Mouse (Mus musculus): ENCODE data around the gene Msh2.
A peak's percentile ranks its signal among the peaks of the same experiment; 100 is the strongest.
"Not testable (repeated sequence)": the region's sequence is repeated elsewhere in the genome, so short reads cannot be mapped to it uniquely, and the experiment has no call there.

Gene Msh2

DNA sequence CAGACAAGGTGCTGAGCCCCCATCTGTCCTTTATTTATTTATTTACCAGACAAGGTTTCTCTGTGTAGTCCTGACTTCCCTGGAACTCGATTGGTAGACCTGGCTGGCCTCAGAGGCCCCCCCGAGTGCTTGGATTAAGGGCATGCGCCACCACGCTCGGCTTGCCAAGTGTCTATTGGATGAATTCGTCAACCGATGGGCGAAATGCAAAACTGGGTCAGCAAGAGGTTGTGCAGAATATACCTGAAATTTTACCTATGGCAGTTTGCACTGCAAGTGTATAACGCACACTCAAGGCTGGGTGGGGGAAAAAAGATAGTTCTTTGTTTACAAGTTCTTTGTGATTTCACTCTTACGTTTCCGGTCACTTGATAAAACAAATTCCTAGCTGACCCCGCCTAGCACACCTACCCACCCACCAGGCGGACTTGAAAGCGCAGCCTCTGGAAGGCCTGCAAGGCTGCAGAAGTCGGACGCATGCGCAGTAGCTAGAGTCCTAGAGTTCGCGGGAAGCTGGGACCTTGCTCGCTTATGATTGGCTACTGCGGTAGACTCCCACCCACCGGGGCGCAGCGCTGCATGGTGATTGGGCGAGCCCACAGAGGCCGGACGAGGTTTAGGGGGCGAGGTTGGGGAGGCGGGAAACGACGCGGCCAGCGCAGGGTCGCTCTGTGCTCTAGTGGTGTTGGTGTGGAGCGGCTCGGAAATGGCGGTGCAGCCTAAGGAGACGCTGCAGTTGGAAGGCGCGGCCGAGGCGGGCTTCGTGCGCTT lies at the start of gene Msh2:
TSS of gene Msh2 (plus strand) at position 441 of the 771 bp plus-strand sequence.
- peak; percentile 98 for DNase-seq (ENCODE audit: low spot score)

DNA sequence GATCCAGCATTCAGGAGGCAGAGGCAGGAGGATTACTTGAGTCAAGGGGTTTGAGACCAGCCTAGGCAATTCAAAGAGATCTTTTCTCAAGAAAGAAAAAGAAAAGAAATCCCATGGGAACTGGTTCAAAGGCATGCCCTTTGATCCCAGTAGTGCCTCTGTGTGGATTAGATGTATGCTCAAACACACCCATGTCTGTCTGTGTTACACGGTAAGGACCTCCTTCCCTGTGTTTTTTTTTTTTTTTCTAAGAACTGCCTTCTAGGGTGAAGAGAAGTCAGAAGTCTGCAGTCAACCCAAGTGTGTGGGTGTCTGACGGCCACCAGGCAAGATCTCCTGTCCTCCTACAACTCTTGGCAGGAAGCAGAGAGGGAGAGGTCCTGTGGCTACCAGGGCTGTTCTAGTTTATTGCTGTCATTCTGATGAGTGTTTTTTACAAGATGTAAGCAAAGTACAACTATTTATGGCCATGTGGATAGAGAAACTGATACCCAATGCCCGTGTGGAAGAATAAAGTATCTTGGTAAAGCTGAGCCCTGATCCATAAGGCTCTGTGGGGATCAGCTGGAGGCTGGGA lies 46.5 kb upstream of the Msh2 start:
- no peak for DNase-seq (ENCODE audit: low spot score)

DNA sequence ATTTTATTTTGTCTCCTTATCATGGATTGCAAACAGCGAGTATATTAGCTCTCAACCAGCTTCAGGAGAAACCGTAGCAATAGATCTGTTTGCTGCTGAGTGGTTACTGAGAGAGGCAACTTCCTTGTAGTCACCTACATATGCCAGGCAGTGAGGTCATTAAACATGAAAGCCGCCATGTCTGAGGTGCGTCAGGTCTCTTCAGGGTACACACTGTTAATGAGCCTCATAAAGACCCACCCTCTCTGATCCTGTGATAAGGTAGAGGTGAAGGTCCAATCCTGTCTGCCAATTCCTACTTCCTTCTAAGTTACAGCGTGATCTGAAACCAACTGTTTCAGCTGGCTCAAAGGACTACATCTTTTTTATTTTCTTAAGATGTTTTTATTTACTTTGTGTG lies 44.0 kb upstream of the Msh2 start:
- DNase-seq (ENCODE audit: low spot score): no peak

DNA sequence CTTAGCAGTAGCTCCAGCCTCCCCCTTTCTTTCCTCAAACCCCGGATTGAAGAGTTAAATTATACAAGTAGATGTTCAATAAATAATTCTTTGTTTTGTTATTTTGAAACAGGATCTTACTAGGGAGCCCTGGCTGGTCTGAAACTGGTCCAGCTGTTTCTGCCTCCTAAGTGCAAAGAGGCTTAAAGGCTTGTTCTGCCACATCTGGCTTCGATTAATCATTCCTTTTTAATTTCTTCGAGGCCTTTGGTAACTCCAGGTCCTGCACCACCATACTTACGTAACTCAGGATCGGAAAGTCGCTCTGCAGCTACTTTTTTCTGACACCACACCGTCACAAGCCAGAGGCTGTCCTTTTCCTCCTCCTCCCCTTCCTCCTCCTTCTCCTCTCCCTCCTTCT lies 43.4 kb upstream of the Msh2 start:
- DNase-seq (ENCODE audit: low spot score): no peak

DNA sequence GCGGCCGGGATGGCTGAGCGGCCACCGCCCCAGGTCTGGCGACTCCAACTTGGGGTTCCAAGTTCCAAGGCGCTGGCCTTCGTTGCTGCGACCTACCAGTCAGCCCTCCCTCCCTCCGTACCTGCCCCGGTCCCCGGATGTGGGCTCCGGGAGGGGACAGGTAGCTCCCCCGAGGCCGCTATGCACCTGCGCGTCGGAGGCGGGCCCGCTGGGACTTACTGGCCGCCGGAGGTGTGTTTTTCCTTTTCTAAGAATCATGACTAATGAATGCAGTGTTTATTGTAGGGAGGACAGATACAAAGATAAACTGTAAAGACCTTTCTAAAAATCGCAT lies 35.1 kb upstream of the Msh2 start:
- peak; percentile 75 for DNase-seq (ENCODE audit: low spot score)

DNA sequence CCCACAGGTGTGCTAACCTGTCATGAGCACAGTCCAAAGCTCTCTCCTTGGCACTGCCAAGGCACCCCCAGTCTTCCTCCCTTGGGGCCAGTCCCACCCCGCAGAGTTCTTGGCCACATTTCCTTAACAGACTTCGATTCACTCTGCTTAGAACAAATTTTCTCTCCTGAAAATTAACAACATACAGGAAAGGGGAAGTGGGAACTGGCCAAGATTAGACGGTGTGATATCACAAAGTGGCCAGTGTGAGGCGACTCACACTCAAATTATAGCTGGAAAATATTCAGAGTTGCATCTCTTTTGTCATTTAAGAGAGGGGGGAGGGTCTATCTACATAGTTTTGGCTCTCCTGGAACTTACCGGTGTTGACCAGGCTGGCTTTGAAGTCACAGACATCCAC lies 32.9 kb upstream of the Msh2 start:
- DNase-seq (ENCODE audit: low spot score): no peak

DNA sequence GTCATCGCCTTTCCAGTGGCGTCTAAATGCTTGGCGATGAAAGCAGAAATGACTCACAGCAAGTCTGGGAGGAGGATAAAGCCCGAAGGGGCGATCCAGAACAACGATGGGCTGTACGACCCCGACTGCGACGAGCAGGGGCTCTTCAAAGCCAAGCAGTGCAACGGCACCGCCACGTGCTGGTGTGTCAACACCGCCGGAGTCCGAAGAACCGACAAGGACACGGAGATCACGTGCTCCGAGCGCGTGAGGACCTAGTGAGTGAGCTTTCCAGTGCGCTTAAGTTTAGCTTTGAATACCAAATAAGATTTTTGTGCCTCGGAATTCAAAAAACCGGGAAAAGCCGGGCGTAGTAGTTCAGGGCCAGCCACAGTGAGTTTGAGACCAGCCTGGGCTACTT lies 31.9 kb upstream of the Msh2 start:
- DNase-seq (ENCODE audit: low spot score): no peak

DNA sequence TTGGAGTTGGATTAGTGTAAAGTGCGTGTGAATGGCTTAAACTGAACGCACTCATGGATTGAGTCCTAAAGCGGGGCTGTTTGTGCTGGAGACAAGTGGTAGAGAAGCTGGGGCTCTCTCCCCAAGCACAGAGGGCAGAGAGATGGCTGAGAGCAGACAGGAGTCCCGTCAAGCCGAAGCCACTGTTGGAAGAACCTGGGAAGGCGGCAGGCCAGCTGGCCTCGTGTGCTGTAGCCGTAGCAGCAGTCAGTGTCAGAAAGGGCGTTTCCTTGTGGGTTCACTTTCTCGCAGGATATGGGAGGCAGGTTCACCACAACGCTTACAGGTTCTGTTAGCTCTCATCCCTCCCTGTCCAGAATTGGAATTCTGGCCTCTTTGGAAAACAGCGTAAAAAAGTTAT lies 31.1 kb upstream of the Msh2 start:
- no peak for DNase-seq (ENCODE audit: low spot score)

DNA sequence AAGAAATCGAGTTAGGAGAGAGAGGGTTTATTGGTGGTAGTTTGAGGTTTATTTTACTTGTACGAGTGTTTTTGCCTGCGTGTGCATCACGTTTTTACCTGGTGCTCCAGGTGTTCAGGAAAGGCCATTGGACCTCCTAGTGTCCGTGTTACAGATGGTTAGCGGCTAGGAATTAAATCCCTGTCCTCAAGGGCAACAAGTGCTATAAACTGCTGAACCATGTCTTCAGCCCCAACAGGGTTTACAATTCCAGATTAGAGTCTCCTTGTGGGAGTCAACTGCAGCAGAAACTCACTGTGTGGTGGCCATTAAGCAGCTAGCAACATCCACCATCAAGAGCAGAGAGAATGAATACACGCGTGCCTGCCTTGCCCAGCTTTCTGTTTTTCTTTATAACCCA lies 29.4 kb upstream of the Msh2 start:
- no peak for DNase-seq (ENCODE audit: low spot score)

DNA sequence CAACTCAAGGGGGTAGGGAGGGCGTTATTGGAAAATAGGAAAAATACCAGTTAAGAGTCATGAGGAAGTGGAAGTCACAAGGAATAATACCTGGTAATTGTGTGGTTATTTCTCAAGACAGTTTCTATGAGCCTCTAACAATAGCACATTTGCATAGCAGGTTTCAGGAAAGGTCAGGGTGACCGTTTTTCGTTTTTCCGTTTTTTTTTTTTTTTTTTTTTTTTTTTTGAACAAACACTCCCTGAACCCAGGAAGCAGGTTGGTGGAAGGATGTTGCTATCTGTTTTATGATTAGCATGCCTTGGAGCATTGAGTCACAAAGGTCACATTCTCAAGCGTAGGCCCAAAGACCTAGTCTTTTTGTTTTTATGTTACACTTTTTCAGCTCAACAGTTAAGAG lies 16.5 kb upstream of the Msh2 start:
- DNase-seq (ENCODE audit: low spot score): not testable (repeated sequence)

DNA sequence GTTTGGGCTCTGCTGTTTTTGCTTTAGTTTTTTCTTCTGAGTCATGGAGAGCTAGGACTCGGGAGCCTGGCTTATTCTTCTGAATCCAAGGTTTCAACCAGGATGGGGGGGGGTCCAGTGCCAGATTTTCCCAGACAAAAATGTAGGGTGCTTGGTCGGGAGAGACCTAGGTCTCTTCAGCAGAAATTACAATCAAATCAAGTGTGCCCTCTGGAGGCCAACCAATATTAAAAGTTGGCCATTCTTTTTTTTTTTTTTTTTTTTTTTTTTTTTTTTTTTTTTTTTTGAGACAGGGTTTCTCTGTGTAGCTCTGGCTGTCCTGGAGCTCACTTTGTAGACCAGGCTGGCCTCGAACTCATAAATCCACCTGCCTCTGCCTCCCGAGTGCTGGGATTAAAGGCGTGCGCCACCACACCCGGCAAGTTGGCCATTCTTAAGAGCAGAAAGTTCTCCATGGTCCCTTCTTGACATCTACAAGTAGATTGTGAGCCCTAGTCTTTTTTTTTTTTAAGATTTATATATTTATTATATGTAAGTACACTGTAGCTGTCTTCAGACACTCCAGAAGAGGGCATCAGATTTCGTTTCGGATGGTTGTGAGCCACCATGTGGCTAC lies 10.1 kb upstream of the Msh2 start:
- DNase-seq (ENCODE audit: low spot score): not testable (repeated sequence)

DNA sequence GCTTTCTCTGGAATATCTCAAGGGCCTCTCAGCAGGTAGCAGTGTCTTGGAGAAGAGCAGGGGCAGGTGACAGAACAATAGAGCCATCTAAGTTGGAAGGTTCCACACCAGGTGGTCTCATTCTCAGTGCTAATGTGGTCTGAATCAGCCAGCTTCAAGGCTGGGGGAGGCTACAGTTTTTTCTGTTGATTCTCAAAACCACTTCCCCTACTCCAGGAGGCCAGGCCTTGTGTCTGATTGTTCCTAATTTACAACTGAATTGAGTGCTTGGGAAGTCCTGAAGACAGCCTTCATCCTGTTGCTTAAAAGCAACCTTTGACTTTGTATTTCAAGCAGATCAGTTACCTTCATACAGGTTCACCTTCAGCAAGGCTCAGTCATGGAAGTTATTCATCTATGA lies 7.9 kb upstream of the Msh2 start:
- no peak for DNase-seq (ENCODE audit: low spot score)

DNA sequence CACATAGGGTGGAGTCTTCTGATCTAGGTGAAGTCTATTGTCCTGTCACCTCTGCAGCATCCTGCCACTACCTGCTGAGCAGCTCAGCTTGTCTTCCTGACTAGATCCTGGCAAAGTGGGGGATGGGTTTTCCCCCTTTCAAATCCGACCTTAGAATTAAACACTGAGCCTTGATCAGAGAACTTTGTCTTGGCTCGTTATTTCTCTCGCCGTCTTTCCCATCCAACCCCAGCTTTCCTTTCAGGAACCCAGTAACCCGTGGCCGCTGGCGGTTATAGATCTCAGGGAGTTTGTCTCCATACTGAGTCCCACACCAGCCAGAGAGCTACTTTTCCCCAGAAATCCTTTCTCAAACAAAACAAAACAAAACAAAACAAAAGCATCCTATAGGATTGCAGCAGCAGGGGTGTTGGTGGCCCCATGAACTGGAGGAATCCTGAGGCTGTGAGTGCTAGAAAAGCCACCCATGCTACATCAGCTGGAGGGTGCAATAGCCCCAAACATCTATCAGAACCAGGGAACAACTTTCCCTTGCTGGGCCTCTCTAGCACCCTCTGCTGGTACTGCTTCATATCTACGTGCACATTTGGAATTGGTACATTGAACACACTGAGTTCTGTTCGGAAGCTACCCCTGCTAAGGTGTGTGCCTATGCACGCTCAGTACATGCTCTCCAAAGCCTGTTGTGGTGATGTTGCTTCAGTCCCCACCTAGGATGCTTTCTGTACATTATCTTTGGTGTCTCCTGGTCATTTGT lies 6.9 kb upstream of the Msh2 start:
- peak; percentile 26 for DNase-seq (ENCODE audit: low spot score)

DNA sequence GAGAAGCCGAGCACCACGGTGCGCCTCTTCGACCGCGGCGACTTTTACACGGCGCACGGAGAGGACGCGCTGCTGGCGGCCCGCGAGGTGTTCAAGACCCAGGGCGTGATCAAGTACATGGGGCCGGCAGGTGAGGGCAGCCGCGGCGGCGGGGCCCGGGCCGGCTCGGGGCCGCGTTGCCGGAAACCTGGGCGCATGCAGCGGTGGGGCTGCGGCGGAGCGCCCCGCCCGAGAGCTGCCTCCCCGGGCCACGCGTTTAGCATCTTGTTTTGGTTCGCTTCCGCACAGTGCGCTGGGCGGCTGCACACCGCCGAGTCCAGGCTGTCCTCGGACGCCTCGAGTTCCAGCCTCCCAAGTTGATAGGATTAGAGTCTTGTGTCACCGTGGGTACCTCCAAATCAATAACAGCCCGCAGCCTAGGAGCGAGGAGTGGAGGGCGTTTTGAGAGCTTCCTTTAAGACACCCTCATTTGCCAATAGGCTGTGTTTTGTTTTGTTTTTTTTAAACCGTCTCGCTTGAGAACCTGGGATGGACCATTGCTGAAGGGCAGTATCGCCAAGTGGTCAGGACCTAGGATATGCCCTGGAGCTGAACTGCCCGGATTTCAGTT lies 652 bp downstream of the Msh2 start:
- DNase-seq (ENCODE audit: low spot score): no peak

DNA sequence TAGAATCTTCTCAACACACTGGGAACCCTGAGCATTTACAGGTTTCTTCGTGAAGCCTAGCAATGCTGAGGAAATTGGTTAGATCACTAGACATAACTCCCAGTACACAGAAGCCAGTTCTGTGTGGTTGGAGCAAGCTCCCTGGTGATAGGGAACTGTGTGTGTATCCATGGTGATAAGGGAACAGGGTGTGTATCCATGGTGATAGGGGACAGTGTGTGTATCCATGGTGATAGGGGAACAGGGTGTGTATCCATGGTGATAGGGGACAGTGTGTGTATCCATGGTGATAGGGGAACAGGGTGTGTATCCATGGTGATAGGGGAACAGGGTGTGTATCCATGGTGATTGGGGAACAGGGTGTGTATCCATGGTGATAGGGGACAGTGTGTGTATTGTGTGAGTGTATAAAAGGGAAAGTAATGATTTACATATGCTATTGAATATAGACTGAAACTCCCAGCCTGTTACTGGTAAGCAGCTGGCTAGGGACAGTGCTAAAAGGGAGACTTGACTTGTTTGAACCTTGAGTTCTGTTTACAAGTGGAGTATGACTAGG lies 4.9 kb downstream of the Msh2 start:
- not testable (repeated sequence) for DNase-seq (ENCODE audit: low spot score)

DNA sequence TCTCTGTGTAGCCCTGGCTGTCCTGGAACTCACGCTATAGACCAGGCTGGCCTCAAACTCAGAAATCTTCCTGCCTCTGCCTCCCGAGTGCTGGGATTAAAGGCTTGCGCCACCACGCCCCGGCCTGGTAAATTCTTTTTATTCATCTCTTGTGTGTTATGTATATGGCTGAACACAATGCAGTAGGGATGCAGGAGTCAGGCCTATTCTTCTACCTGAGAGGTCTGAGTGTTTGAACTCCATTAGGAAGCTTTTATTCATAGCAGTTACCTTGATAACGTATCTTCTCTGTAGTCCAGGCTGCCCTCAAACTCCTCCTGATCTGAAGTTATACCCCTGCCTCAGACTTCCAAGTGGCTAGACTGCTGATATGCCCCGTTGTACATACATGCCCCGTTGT lies 5.5 kb downstream of the Msh2 start:
- no peak for DNase-seq (ENCODE audit: low spot score)

DNA sequence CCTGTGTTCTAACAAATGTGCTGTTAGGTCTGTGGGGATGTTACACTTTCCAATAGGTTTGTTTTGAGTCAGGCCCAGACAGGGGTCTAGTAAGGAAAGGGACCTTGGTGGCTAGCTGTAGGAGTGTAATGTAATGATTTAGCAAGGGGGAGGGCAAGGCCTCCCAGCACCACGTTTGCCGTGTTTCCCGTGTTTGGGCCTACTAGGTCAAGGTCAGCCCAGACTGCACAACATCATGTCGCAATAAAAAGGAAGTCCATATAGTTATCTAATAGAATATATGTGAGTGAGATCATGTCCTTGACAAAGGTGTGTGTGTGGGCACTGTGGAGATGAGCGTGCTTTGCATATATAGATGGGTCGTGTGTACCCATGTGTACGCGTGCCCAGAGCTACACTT lies 17.1 kb downstream of the Msh2 start:
- DNase-seq (ENCODE audit: low spot score): no peak

DNA sequence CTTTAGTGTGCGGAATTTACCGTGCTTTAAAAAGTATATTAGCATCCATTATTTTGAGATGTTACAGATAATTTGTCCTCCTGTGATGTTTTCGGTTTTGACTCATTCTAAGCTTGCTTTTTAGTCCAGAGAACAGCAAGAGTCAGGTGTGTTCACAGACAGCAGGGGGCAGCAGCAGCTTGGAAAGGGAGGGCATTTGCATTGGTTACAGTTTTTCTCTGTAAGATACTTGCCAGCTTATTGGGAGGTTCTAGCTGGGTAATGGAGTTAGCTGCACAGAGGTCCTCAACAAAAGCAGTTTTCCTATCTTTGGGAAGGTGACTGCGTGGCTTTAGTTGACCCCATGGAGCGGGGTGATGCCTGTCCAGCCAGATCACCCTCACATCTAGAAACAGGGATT lies 19.8 kb downstream of the Msh2 start:
- no peak for DNase-seq (ENCODE audit: low spot score)

DNA sequence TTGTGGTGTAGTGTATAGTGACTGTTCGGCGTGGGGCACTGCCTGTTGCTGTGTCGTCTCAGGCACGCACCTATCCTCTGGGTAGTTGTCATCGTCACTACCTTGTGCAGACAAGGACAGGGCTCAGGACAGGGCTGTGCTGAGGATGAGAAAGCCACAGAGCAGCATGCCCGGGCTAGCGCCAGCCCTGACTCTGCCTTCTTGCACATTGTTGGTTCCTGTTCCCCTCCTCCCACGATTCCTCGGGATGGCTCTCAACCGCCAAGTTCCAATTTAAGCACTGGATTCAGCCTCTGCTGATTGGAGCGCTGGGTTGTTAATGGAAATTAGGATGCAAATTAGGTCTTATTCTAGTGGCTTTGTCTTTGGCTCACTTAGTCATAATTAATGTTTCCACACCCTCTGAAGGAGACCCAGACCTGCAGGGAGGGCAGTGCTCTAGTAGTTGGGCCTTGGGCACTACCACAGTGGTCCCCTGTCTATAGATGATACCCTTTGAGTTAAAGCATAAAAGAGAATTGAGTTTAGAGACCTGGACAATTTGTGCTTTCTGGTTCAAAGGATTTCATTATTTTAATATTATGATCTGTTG lies 23.8 kb downstream of the Msh2 start:
- no peak for DNase-seq (ENCODE audit: low spot score)

DNA sequence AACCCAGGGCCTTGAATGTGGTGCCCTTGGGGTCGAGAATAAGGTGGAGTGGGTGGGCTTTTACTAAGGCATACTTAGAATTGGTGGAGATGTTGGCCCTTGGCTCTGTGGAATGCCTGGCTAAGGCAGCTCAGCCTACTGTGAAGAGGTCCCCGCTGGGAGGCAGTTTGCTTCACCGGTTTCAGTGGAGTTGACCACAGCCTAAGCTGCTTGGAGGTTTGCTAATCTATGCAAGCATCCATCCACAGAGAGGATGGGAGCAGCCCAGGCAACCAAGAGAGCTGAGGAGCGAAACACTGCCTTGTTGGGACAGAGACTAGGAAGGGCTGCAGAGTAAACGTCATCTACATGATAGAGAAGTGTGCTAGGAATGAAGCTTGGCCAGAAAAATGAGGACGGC lies 24.7 kb downstream of the Msh2 start:
- DNase-seq (ENCODE audit: low spot score): no peak

DNA sequence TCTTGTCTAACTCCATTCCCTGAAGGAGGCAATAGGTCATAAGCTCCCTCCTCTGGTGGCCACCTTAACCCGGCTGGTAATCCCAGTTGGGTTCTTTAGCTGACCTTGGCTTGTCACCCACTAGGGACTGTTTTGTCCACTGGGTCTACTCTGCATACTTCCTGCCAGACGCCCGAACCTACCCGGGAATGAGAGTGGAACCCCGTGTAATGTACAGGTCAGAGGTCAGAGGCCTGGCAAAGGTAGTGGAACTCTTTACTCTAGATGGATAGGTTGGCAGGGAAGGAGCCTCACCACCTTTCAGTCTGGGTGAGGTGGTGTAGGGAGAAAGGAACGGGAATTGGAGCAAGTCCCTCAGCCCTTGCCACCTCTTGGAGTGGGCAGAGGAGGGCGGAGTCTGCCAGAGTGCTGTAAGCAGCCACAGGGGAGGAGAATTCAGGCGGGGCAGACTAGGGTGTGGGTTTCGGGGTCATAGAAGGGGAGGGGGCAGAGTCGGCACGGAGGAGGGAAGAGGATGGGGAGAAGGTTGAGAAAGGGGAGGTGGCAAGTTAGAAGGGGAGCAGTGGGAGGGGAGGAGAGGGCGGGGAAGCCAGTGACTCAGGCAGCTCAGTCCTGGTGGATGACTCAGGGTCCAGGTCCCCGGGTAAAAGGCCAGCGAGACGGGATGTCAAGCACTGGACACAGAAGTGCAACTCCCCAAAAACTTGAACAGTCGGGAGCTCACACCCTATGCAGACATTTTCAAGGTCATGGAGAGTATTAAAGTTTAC lies 27.1 kb downstream of the Msh2 start:
- no peak for DNase-seq (ENCODE audit: low spot score)

Data from yolk sac, embryonic 10.5 days (tissue).